Mouse (Mus musculus): ENCODE results near the gene Cntn5.

- TF ChIP-seq FLI1 (IDR thresholded peaks at IDR 0.05; ENCODE audit: low read length) (no peak), GATA1 (IDR thresholded peaks at IDR 0.05; ENCODE audit: borderline replicate concordance, low read length) (no peak)
These were observed 828.3 kb downstream of the Cntn5 start for GRCm38 (mm10) chr9:10076282-10076681.
